Mouse (Mus musculus): ENCODE results near the gene Atg10. TPM values are rescaled to one million over a fixed set of nuclear protein-coding genes. Genes with fewer than 3 reads are reported as not detected.
A peak's percentile ranks its signal among the peaks of the same experiment; 100 is the strongest.

Gene Atg10
- total RNA-seq, 1 experiment from 2014 or later = 11.7 TPM

DNA sequence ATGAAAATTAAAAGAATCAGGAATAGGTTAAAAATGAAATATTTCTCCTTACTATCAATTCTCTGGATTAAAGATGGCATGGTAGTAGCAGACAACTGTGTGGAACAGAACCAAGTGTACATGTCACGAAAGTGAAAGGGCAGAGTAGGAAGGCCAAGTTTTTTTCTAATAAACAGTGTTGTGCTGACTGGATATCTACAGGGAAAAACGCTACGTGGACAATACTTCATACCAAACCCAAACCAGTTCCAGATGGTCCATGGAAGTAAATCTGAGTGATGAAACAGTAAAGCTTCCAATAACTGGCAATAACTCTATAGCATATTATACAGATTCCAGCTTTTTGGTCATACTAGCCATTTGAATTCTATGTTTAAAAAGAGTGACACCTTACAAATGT lies 235.5 kb downstream of the Atg10 start:
- no peak for ATAC-seq (replicated peaks in 1 of 2; ENCODE audit: insufficient read depth in 1 of 2, low FRiP score in 2 of 2, low TSS enrichment in 1 of 2, low read depth in 1 of 2, poor library complexity in 2 of 2, severe bottlenecking in 2 of 2)

DNA sequence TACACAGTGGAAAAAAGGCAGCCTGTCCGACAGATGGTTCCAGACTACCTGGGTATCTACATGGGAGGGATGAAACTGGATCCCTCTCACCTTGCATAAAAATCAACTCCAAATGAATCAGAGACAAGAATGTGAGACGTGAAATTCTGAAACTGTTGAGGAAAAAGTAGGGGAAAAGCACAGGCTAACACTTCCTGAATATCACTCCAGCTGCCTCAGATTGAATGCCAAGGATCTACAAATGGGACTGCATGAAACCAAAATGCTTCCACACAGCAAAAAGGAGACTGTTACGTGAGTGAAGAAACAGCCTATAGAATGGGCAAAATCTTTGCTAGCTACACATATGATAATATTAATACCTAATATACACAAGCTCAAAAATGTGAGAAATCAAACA lies 238.4 kb downstream of the Atg10 start:
- ATAC-seq (replicated peaks in 1 of 2; ENCODE audit: insufficient read depth in 1 of 2, low FRiP score in 2 of 2, low TSS enrichment in 1 of 2, low read depth in 1 of 2, poor library complexity in 2 of 2, severe bottlenecking in 2 of 2) = no peak

GRCm38 (mm10) chr13:90984073-90984472 lies 239.7 kb downstream of the Atg10 start:
- ATAC-seq (replicated peaks in 1 of 2; ENCODE audit: insufficient read depth in 1 of 2, low FRiP score in 2 of 2, low TSS enrichment in 1 of 2, low read depth in 1 of 2, poor library complexity in 2 of 2, severe bottlenecking in 2 of 2) = peak; percentile 59 to 75

DNA sequence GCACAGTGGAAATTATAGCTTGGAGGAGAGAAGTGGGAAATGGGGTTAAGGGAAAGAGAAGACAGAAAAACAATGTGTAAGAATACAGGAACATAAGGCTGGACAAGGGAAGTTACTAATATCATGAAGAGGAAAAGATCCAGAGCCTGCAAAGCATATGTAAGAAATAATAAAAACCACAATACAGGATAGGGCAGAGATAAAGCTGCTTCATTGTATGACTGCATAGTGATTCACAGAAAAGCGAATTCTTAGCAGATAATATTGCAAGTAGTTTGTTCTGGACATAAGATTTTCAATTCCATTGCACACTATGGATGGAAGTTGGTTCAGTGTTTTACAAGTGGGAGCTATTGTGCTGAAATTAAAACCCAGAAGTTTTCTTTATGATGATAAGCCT lies 242.0 kb downstream of the Atg10 start:
- ATAC-seq (replicated peaks in 1 of 2; ENCODE audit: insufficient read depth in 1 of 2, low FRiP score in 2 of 2, low TSS enrichment in 1 of 2, low read depth in 1 of 2, poor library complexity in 2 of 2, severe bottlenecking in 2 of 2) = no peak

GRCm38 (mm10) chr13:90980878-90981674 lies 242.7 kb downstream of the Atg10 start:
- ATAC-seq (replicated peaks in 1 of 2; ENCODE audit: insufficient read depth in 1 of 2, low FRiP score in 2 of 2, low TSS enrichment in 1 of 2, low read depth in 1 of 2, poor library complexity in 2 of 2, severe bottlenecking in 2 of 2) = no peak

- no peak for ATAC-seq (replicated peaks in 1 of 2; ENCODE audit: insufficient read depth in 1 of 2, low FRiP score in 2 of 2, low TSS enrichment in 1 of 2, low read depth in 1 of 2, poor library complexity in 2 of 2, severe bottlenecking in 2 of 2)
Measured at GRCm38 (mm10) chr13:90977057-90977456, 246.7 kb downstream of the Atg10 start.

GRCm38 (mm10) chr13:90973409-90973808 lies 250.4 kb downstream of the Atg10 start:
- ATAC-seq (replicated peaks in 1 of 2; ENCODE audit: insufficient read depth in 1 of 2, low FRiP score in 2 of 2, low TSS enrichment in 1 of 2, low read depth in 1 of 2, poor library complexity in 2 of 2, severe bottlenecking in 2 of 2) = no peak

GRCm38 (mm10) chr13:90970259-90971017 lies 253.3 kb downstream of the Atg10 start:
- no peak for ATAC-seq (replicated peaks in 1 of 2; ENCODE audit: insufficient read depth in 1 of 2, low FRiP score in 2 of 2, low TSS enrichment in 1 of 2, low read depth in 1 of 2, poor library complexity in 2 of 2, severe bottlenecking in 2 of 2)

DNA sequence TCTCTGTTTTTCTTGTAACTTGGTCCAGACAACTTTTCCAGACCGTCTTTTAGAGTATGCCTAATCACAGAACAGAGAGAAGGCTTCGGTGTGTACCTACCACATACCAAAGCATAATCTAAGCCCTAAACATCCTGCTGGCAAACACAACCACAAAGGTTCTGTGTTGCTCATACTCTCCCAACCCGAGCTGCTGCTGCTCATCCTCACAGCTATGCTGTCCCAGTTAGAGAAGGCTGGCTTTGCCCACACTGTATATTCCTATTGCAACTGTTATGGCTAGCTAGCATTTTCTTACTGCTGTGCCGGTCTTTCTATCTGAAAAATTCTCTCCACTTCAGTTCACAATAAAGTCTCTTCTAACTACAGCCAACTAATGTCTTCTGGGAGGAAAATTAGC lies 254.8 kb downstream of the Atg10 start:
- no peak for ATAC-seq (replicated peaks in 1 of 2; ENCODE audit: insufficient read depth in 1 of 2, low FRiP score in 2 of 2, low TSS enrichment in 1 of 2, low read depth in 1 of 2, poor library complexity in 2 of 2, severe bottlenecking in 2 of 2)

- peak; percentile 92 to 98 for ATAC-seq (replicated peaks in 1 of 2; ENCODE audit: insufficient read depth in 1 of 2, low FRiP score in 2 of 2, low TSS enrichment in 1 of 2, low read depth in 1 of 2, poor library complexity in 2 of 2, severe bottlenecking in 2 of 2)
Measured at GRCm38 (mm10) chr13:90967422-90967821, 256.3 kb downstream of the Atg10 start.

DNA sequence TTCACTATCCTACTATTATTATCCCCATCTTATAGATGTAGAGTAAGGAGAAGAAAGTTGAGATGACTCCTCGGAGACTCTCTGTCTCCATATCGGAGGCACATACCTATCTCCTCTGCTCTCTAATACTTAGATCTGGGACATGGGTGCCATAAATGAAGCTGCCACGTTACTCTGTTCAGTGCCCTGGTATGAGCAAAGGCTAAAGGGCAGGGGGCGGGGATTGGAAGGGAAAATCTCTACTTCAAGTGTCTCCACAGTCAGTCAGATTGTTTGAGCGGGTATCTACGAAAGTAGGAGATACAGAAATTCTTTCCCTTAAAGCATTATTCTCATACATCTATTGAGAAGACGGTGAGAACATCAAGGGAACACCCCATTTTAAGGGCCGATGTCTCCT lies 257.8 kb downstream of the Atg10 start:
- ATAC-seq (replicated peaks in 1 of 2; ENCODE audit: insufficient read depth in 1 of 2, low FRiP score in 2 of 2, low TSS enrichment in 1 of 2, low read depth in 1 of 2, poor library complexity in 2 of 2, severe bottlenecking in 2 of 2) = no peak

- ATAC-seq (replicated peaks in 1 of 2; ENCODE audit: insufficient read depth in 1 of 2, low FRiP score in 2 of 2, low TSS enrichment in 1 of 2, low read depth in 1 of 2, poor library complexity in 2 of 2, severe bottlenecking in 2 of 2) = no peak
Measured at GRCm38 (mm10) chr13:90964511-90964910, 259.3 kb downstream of the Atg10 start.

DNA sequence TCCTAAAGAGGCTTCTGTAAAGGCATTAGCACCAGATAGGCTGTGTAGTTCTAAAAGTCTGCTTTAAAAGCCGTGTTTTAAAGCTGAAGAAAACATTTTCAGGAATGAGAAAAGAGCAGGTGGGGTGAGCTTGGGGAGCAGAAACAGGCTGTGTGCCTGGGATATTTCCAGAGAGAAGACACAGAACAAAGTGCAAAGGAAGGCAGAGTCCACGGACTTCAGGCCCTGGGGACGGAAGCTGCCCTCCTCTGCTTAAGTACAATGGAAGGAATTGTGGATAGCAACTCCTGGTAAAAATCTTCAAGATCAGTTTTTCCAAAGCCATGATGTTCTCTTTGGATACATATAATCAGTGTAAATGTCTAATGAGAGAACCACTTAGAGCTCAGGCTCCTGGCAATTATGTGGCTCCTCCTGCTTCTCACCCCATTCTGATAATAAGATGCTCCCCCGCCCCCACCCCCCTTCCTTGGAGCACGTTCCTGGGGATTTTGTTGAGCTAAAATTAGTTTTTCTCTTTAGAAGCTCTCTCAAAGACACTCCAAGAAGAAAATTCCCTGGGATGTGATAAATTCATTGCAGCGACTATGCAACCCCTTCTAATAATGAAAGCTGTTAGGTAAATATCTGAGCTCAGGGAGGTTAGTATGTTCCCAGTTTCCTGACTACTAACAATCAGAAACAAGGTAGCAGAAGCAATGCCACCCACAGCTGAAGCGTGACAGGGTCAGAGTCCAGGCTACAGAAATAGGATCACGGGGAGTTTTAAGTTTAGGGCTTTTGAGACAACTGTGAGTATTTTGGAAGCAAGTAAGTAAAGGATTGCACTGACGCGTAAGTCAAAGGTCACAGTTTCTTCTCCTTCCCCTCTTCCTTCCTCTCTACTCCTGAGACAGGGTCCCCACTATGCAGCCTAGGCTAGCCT lies 260.7 kb downstream of the Atg10 start:
- no peak for ATAC-seq (replicated peaks in 1 of 2; ENCODE audit: insufficient read depth in 1 of 2, low FRiP score in 2 of 2, low TSS enrichment in 1 of 2, low read depth in 1 of 2, poor library complexity in 2 of 2, severe bottlenecking in 2 of 2)

DNA sequence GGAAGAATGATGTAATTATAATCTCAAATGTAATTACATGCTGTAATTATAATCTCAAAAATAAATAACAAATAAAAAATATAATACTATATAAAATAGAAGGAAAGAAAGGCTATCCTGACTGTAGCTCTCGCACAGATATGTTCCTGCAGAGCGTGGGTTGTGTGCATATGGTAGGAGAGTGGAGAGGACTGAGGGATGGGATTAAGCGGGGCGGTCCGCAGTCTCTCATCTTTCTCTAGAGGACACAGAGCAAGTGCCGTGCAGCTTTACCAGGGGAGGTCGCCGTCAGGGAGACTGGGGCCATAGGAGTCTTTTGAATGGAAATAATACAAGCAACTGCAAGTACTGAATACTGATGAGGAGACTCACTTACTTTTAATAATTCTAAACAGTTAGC lies 263.2 kb downstream of the Atg10 start:
- ATAC-seq (replicated peaks in 1 of 2; ENCODE audit: insufficient read depth in 1 of 2, low FRiP score in 2 of 2, low TSS enrichment in 1 of 2, low read depth in 1 of 2, poor library complexity in 2 of 2, severe bottlenecking in 2 of 2) = no peak

- no peak for ATAC-seq (replicated peaks in 1 of 2; ENCODE audit: insufficient read depth in 1 of 2, low FRiP score in 2 of 2, low TSS enrichment in 1 of 2, low read depth in 1 of 2, poor library complexity in 2 of 2, severe bottlenecking in 2 of 2)
Measured at GRCm38 (mm10) chr13:90958894-90959293, 264.9 kb downstream of the Atg10 start.

GRCm38 (mm10) chr13:90939600-90939999 lies 284.2 kb downstream of the Atg10 start:
- ATAC-seq (replicated peaks in 1 of 2; ENCODE audit: insufficient read depth in 1 of 2, low FRiP score in 2 of 2, low TSS enrichment in 1 of 2, low read depth in 1 of 2, poor library complexity in 2 of 2, severe bottlenecking in 2 of 2) = no peak; a peak in 1 of 4 replicates

DNA sequence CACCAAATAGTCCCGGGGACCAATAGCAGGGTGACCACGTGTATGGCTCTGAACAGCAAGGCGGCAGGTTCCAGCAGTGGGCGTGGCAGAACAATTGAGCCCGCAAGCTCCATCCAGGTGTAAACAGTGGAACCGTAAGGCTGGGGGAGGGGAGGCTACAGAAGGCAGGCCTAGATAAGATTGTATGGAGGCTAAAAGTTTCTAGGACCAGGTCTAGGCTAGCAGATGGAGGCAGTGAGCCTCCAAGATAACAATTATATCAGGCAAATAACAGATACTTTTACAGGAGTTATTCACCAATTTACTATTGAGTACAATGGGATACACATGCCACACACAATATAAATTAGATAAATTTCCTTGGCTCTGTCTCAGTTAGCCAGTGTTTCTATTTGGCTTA lies 284.6 kb downstream of the Atg10 start:
- ATAC-seq (replicated peaks in 1 of 2; ENCODE audit: insufficient read depth in 1 of 2, low FRiP score in 2 of 2, low TSS enrichment in 1 of 2, low read depth in 1 of 2, poor library complexity in 2 of 2, severe bottlenecking in 2 of 2) = peak in 1 of 2 experiments; percentile 36; a peak in 1 of 4 replicates

- ATAC-seq (replicated peaks in 1 of 2; ENCODE audit: insufficient read depth in 1 of 2, low FRiP score in 2 of 2, low TSS enrichment in 1 of 2, low read depth in 1 of 2, poor library complexity in 2 of 2, severe bottlenecking in 2 of 2) = no peak
Measured at GRCm38 (mm10) chr13:90935852-90936251, 287.9 kb downstream of the Atg10 start.

Data from hematopoietic stem cell, adult 5-6 weeks (primary cell).